Mouse (Mus musculus) brain, embryonic 14.5 days (tissue): ENCODE data around the gene Six3.

Experiments
- CTCF ChIP-seq: fragments of 200-500 bp; IDR thresholded peaks from 2 replicates; pipeline ENCODE4 v1.5.1; 2012; ENCODE audit warnings: inconsistent platforms, mild to moderate bottlenecking, moderate library complexity, borderline replicate concordance; ENCODE audit not compliant: insufficient read depth, insufficient read length; ENCODE audit errors: extremely low read depth
- POLR2A ChIP-seq: fragments of 200-500 bp; IDR thresholded peaks from 2 replicates; pipeline ENCODE4 v1.6.1; 2012; ENCODE audit warnings: mild to moderate bottlenecking, inconsistent platforms, borderline replicate concordance; ENCODE audit not compliant: poor library complexity, insufficient read depth, insufficient read length, severe bottlenecking; ENCODE audit errors: extremely low read depth

GRCm38 (mm10) chr17:85585779-85586178 lies 27.6 kb upstream of the Six3 start:
- TF ChIP-seq CTCF (no peak), POLR2A (no peak)
